Mouse (Mus musculus): ENCODE data around the gene Tmem258.

GRCm38 (mm10) chr19:10173116-10173718 is 30.6 kb upstream of the Tmem258 start:
- TF ChIP-seq CTCF (IDR thresholded peaks at IDR 0.05; ENCODE audit: low read depth) = no peak
- TF ChIP-seq EP300 (IDR thresholded peaks at IDR 0.05; ENCODE audit: low read depth) = no peak
